Mouse (Mus musculus) heart, embryonic 13.5 days (tissue): ENCODE results near the gene Ddrgk1. TPM values are rescaled to one million over a fixed set of nuclear protein-coding genes. Genes with fewer than 3 reads are reported as not detected.

ENCODE experiments used
- ATAC-seq: fragments of 200-750 bp; cut with Nextera tagmentation; 2 replicates; pipeline ENCODE4 v1.8.0; 2017; ENCODE audit warnings: moderate TSS enrichment; ENCODE audit not compliant: insufficient number of reproducible peaks, low FRiP score, low TSS enrichment; ENCODE audit errors: extremely low read depth
- H3K27ac ChIP-seq: fragments of 300-500 bp; sonication (generic); replicated peaks from 2 replicates; pipeline ENCODE4 v1.5.1; 2015; ENCODE audit warnings: moderate library complexity, mild to moderate bottlenecking, inconsistent platforms
- H3K27me3 ChIP-seq: fragments of 300-500 bp; sonication (generic); replicated peaks from 2 replicates; pipeline ENCODE4 v1.6.1; 2015; ENCODE audit warnings: mild to moderate bottlenecking, inconsistent platforms
- H3K36me3 ChIP-seq: fragments of 300-500 bp; sonication (generic); 2 replicates; pipeline ENCODE4 v1.6.1; 2015; ENCODE audit warnings: mild to moderate bottlenecking, inconsistent platforms
- H3K4me1 ChIP-seq: fragments of 300-500 bp; sonication (generic); 2 replicates; pipeline ENCODE4 v1.6.1; 2015; ENCODE audit warnings: inconsistent platforms
- H3K4me2 ChIP-seq: fragments of 300-500 bp; sonication (generic); 2 replicates; pipeline ENCODE4 v1.6.1; 2015; ENCODE audit warnings: inconsistent platforms, mild to moderate bottlenecking, moderate library complexity
- H3K4me3 ChIP-seq: fragments of 300-500 bp; sonication (generic); 2 replicates; pipeline ENCODE4 v1.5.1; 2015; ENCODE audit warnings: moderate library complexity, mild to moderate bottlenecking, inconsistent platforms
- H3K9ac ChIP-seq: fragments of 300-500 bp; sonication (generic); 2 replicates; pipeline ENCODE4 v1.6.1; 2015; ENCODE audit warnings: inconsistent platforms, mild to moderate bottlenecking, moderate library complexity
- H3K9me3 ChIP-seq: fragments of 300-500 bp; sonication (generic); 2 replicates; pipeline ENCODE4 v1.6.1; 2016; ENCODE audit warnings: inconsistent platforms
- WGBS: fragments of 180-500 bp; shearing (Covaris S2); methylation state at CpG from one replicate; pipeline ENCODE4 v1.1.7; 2015; ENCODE audit warnings: mixed read lengths; 5-methylcytosine and 5-hydroxymethylcytosine counted together
- polyA plus RNA-seq: library from polyadenylated mRNA; unstranded; fragments of >200 nt; fragmentation: Nextera tagmentation; extraction: Ambion mirVana; gene quantifications from 2 replicates; pipeline ENCODE4 v1.2.1, GENCODE M21; 2015

Gene Ddrgk1
- polyA plus RNA-seq, 1 experiment from 2014 or later, result 39.4 TPM

GRCm38 (mm10) chr2:130632887-130633675, 31.4 kb downstream of the Ddrgk1 start:
- H3K4me2 ChIP-seq, result no peak overlapping the region
- no peak for ATAC-seq
- no peaks in the 10 kb centered on the region for H3K9me3 ChIP-seq
- H3K4me3 ChIP-seq, result no peak overlapping the region
- no peak overlapping the region for H3K27ac ChIP-seq
- H3K27me3 ChIP-seq, result peaks cover 62% of the 10 kb centered on the region
- H3K36me3 ChIP-seq, result peaks cover 4% of the 10 kb centered on the region; the same call in 1 of the 2 replicates
- no peak overlapping the region for H3K9ac ChIP-seq
- 57% methylated on average over 5 of the region's 5 CpGs for WGBS
- peaks cover 36% of the 10 kb centered on the region for H3K4me1 ChIP-seq

- no peak for ATAC-seq
These were observed 32.0 kb downstream of the Ddrgk1 start for GRCm38 (mm10) chr2:130632416-130632815.

GRCm38 (mm10) chr2:130629839-130630203, 34.6 kb downstream of the Ddrgk1 start, which contains the start of the genes Fastkd5 and Ubox5:
Fastkd5 (minus strand) TSS chr2:130630027.
Ubox5 (minus strand) TSS chr2:130630038.
- Histone ChIP-seq H3K27me3 (peaks cover 29% of the 10 kb centered on the region), H3K9ac (peak within 1 kb of the TSS; percentile 95), H3K27ac (peak within 1 kb of the TSS; percentile 73; the same call in 1 of the 2 replicates), H3K4me3 (peak within 1 kb of the TSS; percentile 99), H3K4me2 (peak within 1 kb of the TSS; percentile 91), H3K4me1 (peaks cover 22% of the 10 kb centered on the region), H3K9me3 (no peaks in the 10 kb centered on the region), H3K36me3 (peaks cover 35% of the 10 kb centered on the region)
- 0 out of 2 replicates have a peak, but pooled peaks have one; percentile 69 for ATAC-seq
- 1% methylated on average over 25 of the region's 25 CpGs for WGBS

More at GRCm38 (mm10) chr2:130632416-130632815, 32.0 kb downstream of the Ddrgk1 start:
- WGBS, result 73% methylated on average over 1 of the region's 1 CpGs
- peaks cover 36% of the 10 kb centered on the region for H3K4me1 ChIP-seq
- H3K4me3 ChIP-seq, result no peak overlapping the region
- no peak overlapping the region for H3K4me2 ChIP-seq
- H3K9ac ChIP-seq, result no peak overlapping the region
- no peak overlapping the region for H3K27ac ChIP-seq
- no peaks in the 10 kb centered on the region for H3K9me3 ChIP-seq
- H3K27me3 ChIP-seq, result peaks cover 55% of the 10 kb centered on the region
- H3K36me3 ChIP-seq, result peaks cover 10% of the 10 kb centered on the region

GRCm38 (mm10) chr2:130629080-130629838, 35.2 kb downstream of the Ddrgk1 start:
- H3K9ac ChIP-seq, result peak overlapping the region; percentile 95
- ATAC-seq, result no peak
- no peaks in the 10 kb centered on the region for H3K9me3 ChIP-seq
- peak overlapping the region; percentile 73; the same call in 1 of the 2 replicates for H3K27ac ChIP-seq
- H3K4me3 ChIP-seq, result peak overlapping the region; percentile 99
- H3K36me3 ChIP-seq, result peaks cover 40% of the 10 kb centered on the region
- H3K4me1 ChIP-seq, result peaks cover 16% of the 10 kb centered on the region
- 1% methylated on average over 37 of the region's 37 CpGs for WGBS
- peak overlapping the region; percentile 91 for H3K4me2 ChIP-seq
- peaks cover 23% of the 10 kb centered on the region for H3K27me3 ChIP-seq

GRCm38 (mm10) chr2:130628424-130628823, 36.0 kb downstream of the Ddrgk1 start:
- peaks cover 15% of the 10 kb centered on the region for H3K27me3 ChIP-seq
- peaks cover 48% of the 10 kb centered on the region for H3K36me3 ChIP-seq
- peak overlapping the region; percentile 91 for H3K4me2 ChIP-seq
- H3K4me1 ChIP-seq, result peaks cover 13% of the 10 kb centered on the region
- ATAC-seq, result no peak
- no peak overlapping the region for H3K9ac ChIP-seq
- H3K4me3 ChIP-seq, result peak overlapping the region; percentile 99; the same call in 1 of the 2 replicates
- whole genome bisulfite sequencing, result 57% methylated on average over 3 of the region's 3 CpGs
- H3K27ac ChIP-seq, result no peak overlapping the region
- no peaks in the 10 kb centered on the region for H3K9me3 ChIP-seq

GRCm38 (mm10) chr2:130618972-130619371, 45.5 kb downstream of the Ddrgk1 start:
- peaks cover 76% of the 10 kb centered on the region for H3K36me3 ChIP-seq
- no peak overlapping the region for H3K27ac ChIP-seq
- no peaks in the 10 kb centered on the region for H3K27me3 ChIP-seq
- no peak for ATAC-seq
- H3K4me3 ChIP-seq, result no peak overlapping the region
- no peak overlapping the region for H3K4me2 ChIP-seq
- no peaks in the 10 kb centered on the region for H3K4me1 ChIP-seq
- no peaks in the 10 kb centered on the region for H3K9me3 ChIP-seq
- no peak overlapping the region for H3K9ac ChIP-seq
- WGBS, result 90% methylated on average over 7 of the region's 7 CpGs

- Histone ChIP-seq H3K4me3 (no peak overlapping the region), H3K36me3 (peaks cover 47% of the 10 kb centered on the region), H3K27me3 (no peaks in the 10 kb centered on the region), H3K9me3 (no peaks in the 10 kb centered on the region), H3K27ac (no peak overlapping the region), H3K4me1 (no peaks in the 10 kb centered on the region), H3K4me2 (no peak overlapping the region), H3K9ac (no peak overlapping the region)
- ATAC-seq, result no peak
- WGBS, result 65% methylated on average over 3 of the region's 3 CpGs
These were observed 51.4 kb downstream of the Ddrgk1 start for GRCm38 (mm10) chr2:130613091-130613490.

Other genes with a start within 250 kb of the Ddrgk1 start
- gene Vps16, start 240.3 kb downstream of the Ddrgk1 start, polyA plus RNA-seq, result 51.8 and 55.4 TPM in 2 replicates
- gene Pced1a, start 240.0 kb downstream of the Ddrgk1 start, polyA plus RNA-seq, result 7.0 and 7.1 TPM in 2 replicates
- gene Ptpra, start 214.4 kb downstream of the Ddrgk1 start, polyA plus RNA-seq, result 64.0 and 64.6 TPM in 2 replicates
- 71.8 and 72.3 TPM in 2 replicates for gene Mrps26, start 100.9 kb downstream of the Ddrgk1 start, polyA plus RNA-seq
- gene Oxt, start 88.5 kb downstream of the Ddrgk1 start, polyA plus RNA-seq, result not detected in 2 replicates
- gene Avp, start 82.1 kb downstream of the Ddrgk1 start, polyA plus RNA-seq, result not detected in 2 replicates
- gene Fastkd5, start 34.6 kb downstream of the Ddrgk1 start, polyA plus RNA-seq, result 11.9 and 12.0 TPM in 2 replicates
- 7.3 TPM in 2 replicates for gene Ubox5, start 34.6 kb downstream of the Ddrgk1 start, polyA plus RNA-seq
- gene Lzts3, start 21.9 kb downstream of the Ddrgk1 start, polyA plus RNA-seq, result 1.5 and 1.8 TPM in 2 replicates
- gene Itpa, start 3.0 kb upstream of the Ddrgk1 start, polyA plus RNA-seq, result 80.9 and 83.2 TPM in 2 replicates
- gene Slc4a11, start 32.9 kb upstream of the Ddrgk1 start, polyA plus RNA-seq, result 0.12 and 0.19 TPM in 2 replicates
- 44.5 and 46.0 TPM in 2 replicates for gene 4930402H24Rik, start 241.7 kb upstream of the Ddrgk1 start, polyA plus RNA-seq
- gene Atrn, start 241.8 kb upstream of the Ddrgk1 start, polyA plus RNA-seq, result 3.7 and 4.7 TPM in 2 replicates